Mouse (Mus musculus): ENCODE measurements around the gene Eml4. TPM values are rescaled to one million over a fixed set of nuclear protein-coding genes. Genes with fewer than 3 reads are reported as not detected.

Gene Eml4
- polyA plus RNA-seq, 1 experiment: 4.2 TPM

- peaks cover 27% of the 10 kb centered on the region for H3K36me3 ChIP-seq (ENCODE audit: control insufficient read depth, insufficient read depth)
- no peak for TF ChIP-seq REST (IDR thresholded peaks at IDR 0.05; ENCODE audit: insufficient read depth, insufficient read length)
- no peak for TF ChIP-seq POLR2AphosphoS2 (IDR thresholded peaks at IDR 0.05; ENCODE audit: insufficient read length, low read depth)
- no peak for TF ChIP-seq CEBPB (IDR thresholded peaks at IDR 0.05; ENCODE audit: insufficient read depth, poor library complexity, severe bottlenecking)
- TF ChIP-seq MAX (IDR thresholded peaks at IDR 0.05; ENCODE audit: low read depth): no peak
- TF ChIP-seq MYOG (IDR thresholded peaks at IDR 0.05; ENCODE audit: control insufficient read depth in 1 of 3, insufficient read depth in 1 of 3, insufficient read length in 2 of 3, low read depth in 2 of 3): no peak
- no peak for TF ChIP-seq MYOD1 (IDR thresholded peaks at IDR 0.05; ENCODE audit: control insufficient read depth in 1 of 3, insufficient read length in 2 of 3, low read depth in 2 of 3)
These were observed 115.2 kb downstream of the Eml4 start for GRCm38 (mm10) chr17:83465969-83466368.

GRCm38 (mm10) chr17:83466697-83467251 lies 116.0 kb downstream of the Eml4 start:
- no peaks in the 10 kb centered on the region for H3K27me3 ChIP-seq (ENCODE audit: control insufficient read depth, insufficient read depth, insufficient read length)
- no peak overlapping the region for H3ac ChIP-seq (ENCODE audit: control insufficient read depth, insufficient read length)
- TF ChIP-seq MAX (IDR thresholded peaks at IDR 0.05; ENCODE audit: low read depth): no peak
- TF ChIP-seq POLR2A (IDR thresholded peaks at IDR 0.05; ENCODE audit: insufficient read length, low read depth): no peak
- no peak for TF ChIP-seq MYOD1 (IDR thresholded peaks at IDR 0.05; ENCODE audit: control insufficient read depth in 1 of 3, insufficient read length in 2 of 3, low read depth in 2 of 3)
- TF ChIP-seq SRF (IDR thresholded peaks at IDR 0.05; ENCODE audit: control insufficient read depth, insufficient read length, low read depth): no peak
- TF ChIP-seq USF1 (IDR thresholded peaks at IDR 0.05; ENCODE audit: low read depth): no peak
- no peak for TF ChIP-seq CEBPB (IDR thresholded peaks at IDR 0.05; ENCODE audit: insufficient read depth, poor library complexity, severe bottlenecking)
- TF ChIP-seq E2F4 (IDR thresholded peaks at IDR 0.05; ENCODE audit: insufficient read depth): no peak
- no peaks in the 10 kb centered on the region for H3K79me2 ChIP-seq (ENCODE audit: control insufficient read depth, insufficient read depth)
- no peak overlapping the region for H3K4me2 ChIP-seq (ENCODE audit: low read depth)
- H3K4me3 ChIP-seq: no peak overlapping the region
- H3K36me3 ChIP-seq (ENCODE audit: control insufficient read depth, insufficient read depth): peaks cover 19% of the 10 kb centered on the region

More at GRCm38 (mm10) chr17:83465969-83466368, 115.2 kb downstream of the Eml4 start:
- Histone ChIP-seq H3ac (ENCODE audit: control insufficient read depth, insufficient read length) (no peak overlapping the region), H3K27me3 (ENCODE audit: control insufficient read depth, insufficient read depth, insufficient read length) (no peaks in the 10 kb centered on the region), H3K4me3 (no peak overlapping the region), H3K79me2 (ENCODE audit: control insufficient read depth, insufficient read depth) (no peaks in the 10 kb centered on the region), H3K4me2 (ENCODE audit: low read depth) (no peak overlapping the region)

DNA sequence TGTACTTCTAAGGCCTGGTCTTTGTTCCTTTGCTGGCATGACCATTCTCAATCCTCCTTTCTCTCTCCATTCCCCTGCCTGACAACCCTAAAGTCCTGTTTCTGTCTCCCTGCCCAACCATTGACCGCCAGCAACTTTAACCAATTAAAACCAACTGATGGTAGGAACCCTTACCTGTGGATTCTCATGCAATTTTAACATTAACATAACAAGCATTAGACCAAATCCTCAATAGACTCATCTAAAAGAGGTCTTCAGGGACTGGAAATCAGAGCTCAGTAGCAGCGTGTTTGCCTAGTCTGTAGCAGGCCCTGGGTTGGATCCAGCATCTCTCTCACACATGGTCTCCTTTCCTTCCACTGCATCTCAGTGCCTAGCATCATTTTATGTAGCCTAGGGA lies 118.9 kb downstream of the Eml4 start:
- Histone ChIP-seq H3K4me3 (no peak overlapping the region), H3K4me2 (ENCODE audit: low read depth) (no peak overlapping the region), H3ac (ENCODE audit: control insufficient read depth, insufficient read length) (no peak overlapping the region), H3K79me2 (ENCODE audit: control insufficient read depth, insufficient read depth) (no peaks in the 10 kb centered on the region), H3K27me3 (ENCODE audit: control insufficient read depth, insufficient read depth, insufficient read length) (no peaks in the 10 kb centered on the region), H3K36me3 (ENCODE audit: control insufficient read depth, insufficient read depth) (peaks cover 15% of the 10 kb centered on the region)
- TF ChIP-seq E2F4 (IDR thresholded peaks at IDR 0.05; ENCODE audit: insufficient read depth) (no peak), TCF12 (IDR thresholded peaks at IDR 0.05; ENCODE audit: insufficient read depth, poor library complexity, severe bottlenecking) (no peak), SRF (IDR thresholded peaks at IDR 0.05; ENCODE audit: control insufficient read depth, insufficient read length, low read depth) (no peak), MYOD1 (IDR thresholded peaks at IDR 0.05; ENCODE audit: control insufficient read depth in 1 of 3, insufficient read length in 2 of 3, low read depth in 2 of 3) (no peak), REST (IDR thresholded peaks at IDR 0.05; ENCODE audit: insufficient read depth, insufficient read length) (no peak), MAX (IDR thresholded peaks at IDR 0.05; ENCODE audit: low read depth) (no peak), POLR2A (IDR thresholded peaks at IDR 0.05; ENCODE audit: insufficient read length, low read depth) (no peak), TCF3 (IDR thresholded peaks at IDR 0.05; ENCODE audit: insufficient read length, low read depth) (no peak), USF1 (IDR thresholded peaks at IDR 0.05; ENCODE audit: low read depth) (no peak), MYOG (IDR thresholded peaks at IDR 0.05; ENCODE audit: control insufficient read depth in 1 of 3, insufficient read depth in 1 of 3, insufficient read length in 2 of 3, low read depth in 2 of 3) (no peak), CEBPB (IDR thresholded peaks at IDR 0.05; ENCODE audit: insufficient read depth, poor library complexity, severe bottlenecking) (no peak), POLR2AphosphoS2 (IDR thresholded peaks at IDR 0.05; ENCODE audit: insufficient read length, low read depth) (no peak)

GRCm38 (mm10) chr17:83477089-83477488 lies 126.4 kb downstream of the Eml4 start:
- no peaks in the 10 kb centered on the region for H3K27me3 ChIP-seq (ENCODE audit: control insufficient read depth, insufficient read depth, insufficient read length)
- peaks cover 19% of the 10 kb centered on the region for H3K36me3 ChIP-seq (ENCODE audit: control insufficient read depth, insufficient read depth)
- TF ChIP-seq POLR2A (IDR thresholded peaks at IDR 0.05; ENCODE audit: insufficient read length, low read depth) (no peak), MYOD1 (IDR thresholded peaks at IDR 0.05; ENCODE audit: control insufficient read depth in 1 of 3, insufficient read length in 2 of 3, low read depth in 2 of 3) (no peak), REST (IDR thresholded peaks at IDR 0.05; ENCODE audit: insufficient read depth, insufficient read length) (no peak), POLR2AphosphoS2 (IDR thresholded peaks at IDR 0.05; ENCODE audit: insufficient read length, low read depth) (no peak), MAX (IDR thresholded peaks at IDR 0.05; ENCODE audit: low read depth) (no peak), TCF3 (IDR thresholded peaks at IDR 0.05; ENCODE audit: insufficient read length, low read depth) (no peak), TCF12 (IDR thresholded peaks at IDR 0.05; ENCODE audit: insufficient read depth, poor library complexity, severe bottlenecking) (no peak), MYOG (IDR thresholded peaks at IDR 0.05; ENCODE audit: control insufficient read depth in 1 of 3, insufficient read depth in 1 of 3, insufficient read length in 2 of 3, low read depth in 2 of 3) (no peak), USF1 (IDR thresholded peaks at IDR 0.05; ENCODE audit: low read depth) (no peak), CEBPB (IDR thresholded peaks at IDR 0.05; ENCODE audit: insufficient read depth, poor library complexity, severe bottlenecking) (no peak), SRF (IDR thresholded peaks at IDR 0.05; ENCODE audit: control insufficient read depth, insufficient read length, low read depth) (no peak), E2F4 (IDR thresholded peaks at IDR 0.05; ENCODE audit: insufficient read depth) (no peak)
- no peak overlapping the region for H3K4me3 ChIP-seq
- H3K79me2 ChIP-seq (ENCODE audit: control insufficient read depth, insufficient read depth): no peaks in the 10 kb centered on the region
- H3K4me2 ChIP-seq (ENCODE audit: low read depth): no peak overlapping the region
- H3ac ChIP-seq (ENCODE audit: control insufficient read depth, insufficient read length): no peak overlapping the region

- TF ChIP-seq TCF12 (IDR thresholded peaks at IDR 0.05; ENCODE audit: insufficient read depth, poor library complexity, severe bottlenecking) (no peak), USF1 (IDR thresholded peaks at IDR 0.05; ENCODE audit: low read depth) (no peak), E2F4 (IDR thresholded peaks at IDR 0.05; ENCODE audit: insufficient read depth) (no peak)
- Histone ChIP-seq H3K4me2 (ENCODE audit: low read depth) (no peak overlapping the region), H3K79me2 (ENCODE audit: control insufficient read depth, insufficient read depth) (no peaks in the 10 kb centered on the region), H3K4me3 (no peak overlapping the region), H3K36me3 (ENCODE audit: control insufficient read depth, insufficient read depth) (peaks cover 4% of the 10 kb centered on the region), H3ac (ENCODE audit: control insufficient read depth, insufficient read length) (no peak overlapping the region), H3K27me3 (ENCODE audit: control insufficient read depth, insufficient read depth, insufficient read length) (no peaks in the 10 kb centered on the region)
These were observed 130.8 kb downstream of the Eml4 start for GRCm38 (mm10) chr17:83481551-83481950.
